Mouse (Mus musculus): ENCODE measurements around the gene D3Ertd751e. TPM values are rescaled to one million over a fixed set of nuclear protein-coding genes. Genes with fewer than 3 reads are reported as not detected.

Gene D3Ertd751e
- polyA plus RNA-seq, 2 experiments, result 2.4 to 4.6 TPM

DNA sequence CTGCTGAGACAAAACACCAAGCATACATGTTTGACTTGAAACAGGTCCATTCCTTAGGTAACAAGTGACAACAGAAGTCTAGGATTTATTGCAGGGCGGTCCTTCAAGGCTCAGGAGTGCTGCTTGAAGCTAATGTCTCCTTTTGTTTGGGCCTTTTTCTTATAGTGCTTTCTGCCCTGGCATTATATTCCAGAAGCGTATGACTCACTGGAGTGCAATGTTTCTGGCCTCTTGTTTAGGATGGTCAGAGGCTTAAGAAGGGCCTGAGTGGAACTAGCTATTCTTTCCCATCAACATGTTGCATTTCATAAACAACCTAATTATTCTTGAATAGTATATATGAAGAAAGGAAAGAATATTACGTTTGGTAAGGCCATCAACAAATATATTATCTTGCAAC, 19.7 kb downstream of the D3Ertd751e start:
- DNase-seq (ENCODE audit: low read depth in 3 of 3, low spot score in 3 of 3) (no peak), ATAC-seq (ENCODE audit: insufficient read depth) (no peak)
- Histone ChIP-seq H3K4me1 (replicated peaks; ENCODE audit: control insufficient read depth in 2 of 2, insufficient read depth in 2 of 2, low read length in 1 of 2) (no peaks in the 10 kb centered on the region), H3K27ac (no peak overlapping the region), H3K9me3 (ENCODE audit: control insufficient read depth, low read length) (no peaks in the 10 kb centered on the region), H3K27me3 (ENCODE audit: control insufficient read depth, insufficient read depth, low read length) (no peaks in the 10 kb centered on the region), H3K4me3 (ENCODE audit: insufficient read depth in 1 of 2, low read depth in 2 of 2, low read length in 2 of 2) (no peak overlapping the region), H3K36me3 (replicated peaks; ENCODE audit: control insufficient read depth, insufficient read depth, low read depth) (no peaks in the 10 kb centered on the region), H3K9ac (replicated peaks) (no peak overlapping the region), H3K4me2 (ENCODE audit: low read depth) (no peak overlapping the region)
- TF ChIP-seq CTCF (IDR thresholded peaks at IDR 0.05; ENCODE audit: low read depth) (no peak), EP300 (IDR thresholded peaks at IDR 0.05; ENCODE audit: low read depth) (no peak)
- WGBS (ENCODE audit: insufficient replicate concordance), result 66% methylated on average over 3 of the region's 3 CpGs

DNA sequence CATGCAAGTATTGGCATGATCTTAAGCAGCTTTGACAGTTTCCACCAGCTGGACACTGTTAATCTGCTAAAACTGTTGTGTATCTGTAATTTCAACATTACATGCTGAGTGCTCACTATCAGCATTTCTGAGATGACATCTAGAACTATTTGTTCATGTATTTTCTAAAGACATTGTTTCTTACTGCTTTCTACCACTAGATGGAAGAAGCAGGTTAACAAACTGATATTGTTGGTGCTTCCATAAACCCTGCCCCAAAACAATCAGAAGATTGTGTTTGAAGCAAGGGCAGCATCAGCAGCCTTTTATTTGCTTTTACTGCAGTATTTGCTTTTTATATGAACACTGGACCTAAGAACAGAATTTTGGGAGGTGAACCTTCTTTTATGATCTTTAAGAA, 70.0 kb downstream of the D3Ertd751e start:
- Histone ChIP-seq H3K4me1 (replicated peaks; ENCODE audit: control insufficient read depth in 2 of 2, insufficient read depth in 2 of 2, low read length in 1 of 2) (no peaks in the 10 kb centered on the region), H3K36me3 (replicated peaks; ENCODE audit: control insufficient read depth, insufficient read depth, low read depth) (no peaks in the 10 kb centered on the region), H3K4me3 (ENCODE audit: insufficient read depth in 1 of 2, low read depth in 2 of 2, low read length in 2 of 2) (no peak overlapping the region), H3K9me3 (ENCODE audit: control insufficient read depth, low read length) (no peaks in the 10 kb centered on the region), H3K27me3 (ENCODE audit: control insufficient read depth, insufficient read depth, low read length) (no peaks in the 10 kb centered on the region), H3K27ac (no peak overlapping the region), H3K9ac (replicated peaks) (no peak overlapping the region), H3K4me2 (ENCODE audit: low read depth) (no peak overlapping the region)
- TF ChIP-seq EP300 (IDR thresholded peaks at IDR 0.05; ENCODE audit: low read depth) (no peak), CTCF (IDR thresholded peaks at IDR 0.05; ENCODE audit: low read depth) (no peak)
- ATAC-seq (ENCODE audit: insufficient read depth) (no peak), DNase-seq (ENCODE audit: low read depth in 3 of 3, low spot score in 3 of 3) (no peak)

Other genes with a start within 250 kb of the D3Ertd751e start
- gene Jade1, start 186.9 kb upstream of the D3Ertd751e start, polyA plus RNA-seq (2012; rRNA removed), result 2.6 and 4.5 TPM in 2 replicates
- gene Jade1, start 186.9 kb upstream of the D3Ertd751e start, polyA plus RNA-seq (2014; fragmentation: Nextera tagmentation; extraction: Ambion mirVana), result 6.1 and 7.8 TPM in 2 replicates
- gene Sclt1, start 97 bp upstream of the D3Ertd751e start, polyA plus RNA-seq (2012; rRNA removed), result 1.2 and 3.0 TPM in 2 replicates
- 5.9 and 6.0 TPM in 2 replicates for gene Sclt1, start 97 bp upstream of the D3Ertd751e start, polyA plus RNA-seq (2014; fragmentation: Nextera tagmentation; extraction: Ambion mirVana)